Mouse (Mus musculus): ENCODE data around the gene Fmnl2. TPM values are rescaled to one million over a fixed set of nuclear protein-coding genes. Genes with fewer than 3 reads are reported as not detected.
A peak's percentile ranks its signal among the peaks of the same experiment; 100 is the strongest.

Fmnl2 gene
- polyA plus RNA-seq, 1 experiment from 2014 or later, result 6.7 TPM

- Histone ChIP-seq H3K9me3 (replicated peaks) (no peaks in the 10 kb centered on the region), H3K27me3 (ENCODE audit: low read depth, poor library complexity, severe bottlenecking) (no peaks in the 10 kb centered on the region), H3K36me3 (peaks cover 22% of the 10 kb centered on the region), H3K27ac (replicated peaks) (no peak overlapping the region), H3K4me3 (no peak overlapping the region), H3K4me1 (no peaks in the 10 kb centered on the region)
- WGBS, result 91% methylated on average over 6 of the region's 6 CpGs
- no peak for DNase-seq (ENCODE audit: low spot score)
These were observed 192.7 kb downstream of the Fmnl2 start for GRCm38 (mm10) chr2:53050376-53050775.

DNA sequence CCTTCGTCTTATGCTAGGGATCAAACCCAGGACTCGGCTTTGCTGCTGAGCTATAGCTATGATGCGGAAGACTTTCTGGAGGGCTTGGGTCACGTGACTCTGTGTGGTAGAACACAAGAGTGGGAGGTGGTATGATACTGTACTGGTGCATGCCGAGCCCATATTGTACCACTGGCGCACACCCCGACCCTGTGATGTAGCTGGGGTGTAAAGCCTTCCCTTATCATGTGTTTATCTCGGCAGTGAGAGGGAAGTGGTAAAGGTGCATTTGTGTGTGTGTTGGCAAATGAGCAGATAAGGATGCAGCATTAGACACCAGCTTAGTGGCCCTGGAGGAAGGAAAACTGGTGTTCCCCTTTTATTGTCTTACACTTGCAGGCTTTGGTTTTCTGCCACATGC is 193.8 kb downstream of the Fmnl2 start:
- DNase-seq (ENCODE audit: low spot score), result no peak
- H3K27me3 ChIP-seq (ENCODE audit: low read depth, poor library complexity, severe bottlenecking), result no peaks in the 10 kb centered on the region
- no peaks in the 10 kb centered on the region for H3K9me3 ChIP-seq (replicated peaks)
- WGBS, result 92% methylated on average over 8 of the region's 8 CpGs
- peaks cover 25% of the 10 kb centered on the region for H3K36me3 ChIP-seq
- H3K27ac ChIP-seq (replicated peaks), result no peak overlapping the region
- H3K4me1 ChIP-seq, result no peaks in the 10 kb centered on the region
- no peak overlapping the region for H3K4me3 ChIP-seq

- Histone ChIP-seq H3K27me3 (ENCODE audit: low read depth, poor library complexity, severe bottlenecking) (no peaks in the 10 kb centered on the region), H3K36me3 (peaks cover 28% of the 10 kb centered on the region), H3K4me3 (no peak overlapping the region), H3K9me3 (replicated peaks) (no peaks in the 10 kb centered on the region), H3K27ac (replicated peaks) (no peak overlapping the region), H3K4me1 (no peaks in the 10 kb centered on the region)
- DNase-seq (ENCODE audit: low spot score), result no peak
- WGBS, result 81% methylated on average over 7 of the region's 7 CpGs
These were observed 196.1 kb downstream of the Fmnl2 start for GRCm38 (mm10) chr2:53053714-53054113.

DNA sequence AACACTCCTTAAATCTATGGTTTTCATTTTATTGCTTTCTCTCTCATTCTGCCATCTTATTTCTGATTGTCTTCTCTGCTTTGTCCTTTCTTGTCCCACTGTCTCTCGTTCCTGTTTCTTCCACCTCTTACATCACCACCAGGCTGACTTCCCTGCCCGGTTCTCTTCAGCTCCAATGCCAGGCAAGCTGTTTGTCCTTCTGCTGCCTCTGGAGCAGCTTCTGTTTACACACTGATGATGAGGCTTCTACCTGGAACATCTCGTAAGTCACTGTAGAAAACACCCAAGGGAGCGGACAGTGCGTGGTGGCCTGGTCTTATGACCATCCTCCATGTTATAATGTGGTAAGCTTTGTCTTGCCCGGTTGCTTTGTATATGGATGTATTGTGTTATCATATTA is 198.9 kb downstream of the Fmnl2 start:
- H3K9me3 ChIP-seq (replicated peaks), result no peaks in the 10 kb centered on the region
- H3K27me3 ChIP-seq (ENCODE audit: low read depth, poor library complexity, severe bottlenecking), result no peaks in the 10 kb centered on the region
- 91% methylated on average over 6 of the region's 6 CpGs for WGBS
- H3K4me1 ChIP-seq, result no peaks in the 10 kb centered on the region
- no peak overlapping the region for H3K27ac ChIP-seq (replicated peaks)
- H3K36me3 ChIP-seq, result peaks cover 23% of the 10 kb centered on the region
- DNase-seq (ENCODE audit: low spot score), result no peak
- H3K4me3 ChIP-seq, result no peak overlapping the region

DNA sequence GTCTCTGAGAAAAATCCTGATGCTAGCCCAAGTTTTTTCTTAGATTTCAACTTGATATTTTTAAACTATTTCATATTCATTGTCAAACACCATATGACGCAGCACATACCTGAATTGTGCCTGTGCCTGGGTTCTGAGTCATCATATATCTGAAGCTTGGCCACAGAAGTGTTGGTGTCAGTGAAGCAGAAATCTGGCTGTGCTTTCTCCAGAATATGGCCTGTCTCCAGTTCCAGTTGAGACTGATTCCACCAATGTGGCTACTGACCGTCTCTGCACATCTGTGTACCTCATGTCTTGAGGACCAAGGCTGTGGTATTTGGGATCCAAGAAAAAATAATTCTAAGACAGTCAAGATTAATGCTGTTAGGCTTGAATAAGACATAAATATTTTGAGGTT is 199.6 kb downstream of the Fmnl2 start:
- no peak for DNase-seq (ENCODE audit: low spot score)
- WGBS, result 94% methylated on average over 2 of the region's 2 CpGs

DNA sequence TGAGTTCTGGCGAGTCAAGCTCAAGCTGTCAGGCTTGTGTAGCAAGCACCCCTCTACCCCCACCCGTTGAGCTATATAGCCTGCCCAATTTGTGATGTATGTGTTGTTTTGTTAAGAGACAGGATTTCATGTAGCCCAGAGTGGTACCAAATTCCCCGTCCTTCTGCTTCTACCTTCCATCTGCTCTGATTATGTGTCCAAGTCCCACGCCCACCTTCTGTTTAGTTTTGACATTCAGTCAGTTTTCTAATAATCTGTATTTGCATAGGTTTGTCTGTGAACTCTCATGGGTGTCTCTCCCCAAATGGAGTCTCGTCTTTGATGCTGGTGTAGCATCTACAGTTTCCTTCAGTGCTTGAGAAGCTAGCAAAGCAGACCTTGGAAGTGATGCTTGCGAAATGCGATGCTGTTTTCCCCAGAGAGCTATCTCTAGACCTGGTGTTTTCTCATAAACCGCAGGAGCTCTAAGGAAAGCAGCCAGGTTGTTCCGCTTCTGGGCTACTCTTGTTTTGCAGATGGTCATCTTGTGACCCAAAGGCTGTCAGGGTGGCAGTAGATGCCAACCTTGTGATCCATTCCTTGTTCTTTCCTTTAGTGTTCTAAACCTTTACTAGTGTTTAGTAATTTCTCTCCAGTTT is 203.8 kb downstream of the Fmnl2 start:
- H3K36me3 ChIP-seq, result peaks cover 7% of the 10 kb centered on the region; the same call in 1 of the 2 replicates
- DNase-seq (ENCODE audit: low spot score), result no peak
- WGBS, result 90% methylated on average over 9 of the region's 9 CpGs
- no peaks in the 10 kb centered on the region for H3K9me3 ChIP-seq (replicated peaks)
- H3K27me3 ChIP-seq (ENCODE audit: low read depth, poor library complexity, severe bottlenecking), result no peaks in the 10 kb centered on the region
- H3K4me1 ChIP-seq, result no peaks in the 10 kb centered on the region
- no peak overlapping the region for H3K27ac ChIP-seq (replicated peaks)
- no peak overlapping the region for H3K4me3 ChIP-seq

More for the DNA sequence above, 199.6 kb downstream of the Fmnl2 start:
- no peak overlapping the region for H3K4me3 ChIP-seq
- H3K27ac ChIP-seq (replicated peaks), result no peak overlapping the region
- no peaks in the 10 kb centered on the region for H3K27me3 ChIP-seq (ENCODE audit: low read depth, poor library complexity, severe bottlenecking)
- H3K4me1 ChIP-seq, result no peaks in the 10 kb centered on the region
- peaks cover 25% of the 10 kb centered on the region for H3K36me3 ChIP-seq
- no peaks in the 10 kb centered on the region for H3K9me3 ChIP-seq (replicated peaks)

DNA sequence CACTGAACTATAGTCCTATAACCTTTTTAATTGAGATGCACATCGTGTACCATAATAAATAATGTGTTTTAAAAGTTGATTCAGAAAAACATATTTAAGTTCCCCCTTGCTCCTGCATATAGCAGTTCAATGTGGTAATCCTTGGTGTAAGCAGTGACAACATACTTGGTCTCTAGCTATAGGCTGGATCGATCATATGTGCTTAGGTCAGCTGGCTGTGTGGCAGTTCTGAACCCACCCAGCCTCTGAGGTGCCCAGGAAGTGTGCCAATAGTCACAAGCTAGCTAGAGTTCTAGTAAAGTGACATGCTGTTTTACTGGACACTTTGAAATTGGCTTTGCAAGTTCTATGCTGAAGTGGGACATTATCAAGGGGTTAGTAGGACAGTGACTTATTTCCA is 209.3 kb downstream of the Fmnl2 start:
- Histone ChIP-seq H3K4me1 (no peaks in the 10 kb centered on the region), H3K27ac (replicated peaks) (no peak overlapping the region), H3K27me3 (ENCODE audit: low read depth, poor library complexity, severe bottlenecking) (no peaks in the 10 kb centered on the region), H3K9me3 (replicated peaks) (no peaks in the 10 kb centered on the region), H3K36me3 (peaks cover 2% of the 10 kb centered on the region; the same call in 1 of the 2 replicates), H3K4me3 (no peak overlapping the region)
- 92% methylated on average over 2 of the region's 2 CpGs for WGBS
- no peak for DNase-seq (ENCODE audit: low spot score)

DNA sequence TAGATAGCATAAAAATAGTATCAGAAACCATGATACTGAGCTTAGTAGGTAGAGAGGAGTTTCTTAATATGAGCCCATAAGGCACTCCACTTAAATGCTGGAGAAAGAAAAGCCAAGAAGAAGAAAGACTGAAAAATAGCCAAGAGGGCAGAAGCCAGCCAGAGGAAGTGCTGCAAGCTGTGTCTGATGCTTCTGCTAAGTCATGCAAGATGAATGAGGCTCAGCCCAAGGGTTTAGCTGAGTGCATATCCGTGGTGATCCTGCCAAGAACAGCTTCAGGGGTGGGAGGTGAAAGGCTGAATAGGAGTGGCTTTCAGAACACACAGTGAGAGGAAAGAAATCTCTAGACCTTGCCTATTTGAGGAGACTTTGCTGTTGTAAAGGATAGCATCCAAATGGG is 212.9 kb downstream of the Fmnl2 start:
- H3K27ac ChIP-seq (replicated peaks), result no peak overlapping the region
- peaks cover 6% of the 10 kb centered on the region for H3K36me3 ChIP-seq
- no peak overlapping the region for H3K4me3 ChIP-seq
- H3K4me1 ChIP-seq, result no peaks in the 10 kb centered on the region
- DNase-seq (ENCODE audit: low spot score), result no peak
- H3K9me3 ChIP-seq (replicated peaks), result no peaks in the 10 kb centered on the region
- WGBS, result 18% methylated on average over 1 of the region's 1 CpGs
- H3K27me3 ChIP-seq (ENCODE audit: low read depth, poor library complexity, severe bottlenecking), result no peaks in the 10 kb centered on the region

DNA sequence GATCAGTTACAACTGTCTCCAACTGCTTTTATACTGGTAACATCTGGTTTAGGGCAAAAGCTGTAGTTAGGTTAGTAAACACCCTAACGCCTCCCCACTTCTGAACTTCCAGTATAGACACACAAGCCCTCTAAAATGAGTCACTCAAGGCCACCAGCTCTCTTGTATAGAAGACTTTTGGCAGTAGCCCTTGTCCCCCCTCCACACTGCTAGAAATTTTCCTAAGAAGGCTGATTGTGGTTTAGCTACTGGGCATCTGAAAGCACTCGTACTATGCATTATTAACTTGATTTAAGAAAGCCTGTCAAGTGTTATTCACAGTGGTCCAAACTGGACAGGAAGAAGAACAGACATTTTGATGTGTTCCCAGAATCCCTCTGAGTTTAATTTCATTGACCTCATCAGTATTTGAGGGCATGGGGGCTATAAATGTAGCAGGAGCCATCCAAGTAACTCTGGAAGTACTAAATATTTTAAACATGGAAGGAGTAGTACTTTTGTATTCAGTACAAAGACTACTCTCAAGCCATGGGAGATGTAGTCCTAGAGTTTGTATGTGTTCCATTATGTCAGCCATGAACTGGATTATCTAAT is 222.1 kb downstream of the Fmnl2 start:
- Histone ChIP-seq H3K9me3 (replicated peaks) (no peaks in the 10 kb centered on the region), H3K36me3 (no peaks in the 10 kb centered on the region), H3K27me3 (ENCODE audit: low read depth, poor library complexity, severe bottlenecking) (no peaks in the 10 kb centered on the region), H3K4me3 (no peak overlapping the region), H3K27ac (replicated peaks) (no peak overlapping the region), H3K4me1 (no peaks in the 10 kb centered on the region)
- WGBS, result 90% methylated on average over 2 of the region's 2 CpGs
- DNase-seq (ENCODE audit: low spot score), result no peak

- 91% methylated on average over 4 of the region's 4 CpGs for WGBS
These were observed 224.4 kb downstream of the Fmnl2 start for GRCm38 (mm10) chr2:53082045-53082444.

GRCm38 (mm10) chr2:53082501-53082900 is 224.8 kb downstream of the Fmnl2 start:
- Histone ChIP-seq H3K4me1 (no peaks in the 10 kb centered on the region), H3K36me3 (no peaks in the 10 kb centered on the region), H3K27ac (replicated peaks) (no peak overlapping the region), H3K27me3 (ENCODE audit: low read depth, poor library complexity, severe bottlenecking) (no peaks in the 10 kb centered on the region), H3K4me3 (no peak overlapping the region), H3K9me3 (replicated peaks) (no peaks in the 10 kb centered on the region)
- 91% methylated on average over 5 of the region's 5 CpGs for WGBS
- DNase-seq (ENCODE audit: low spot score), result no peak

More at GRCm38 (mm10) chr2:53082045-53082444, 224.4 kb downstream of the Fmnl2 start:
- DNase-seq (ENCODE audit: low spot score), result no peak
- Histone ChIP-seq H3K9me3 (replicated peaks) (no peaks in the 10 kb centered on the region), H3K27me3 (ENCODE audit: low read depth, poor library complexity, severe bottlenecking) (no peaks in the 10 kb centered on the region), H3K27ac (replicated peaks) (no peak overlapping the region), H3K4me1 (no peaks in the 10 kb centered on the region), H3K36me3 (no peaks in the 10 kb centered on the region), H3K4me3 (no peak overlapping the region)

GRCm38 (mm10) chr2:53083241-53083640 is 225.6 kb downstream of the Fmnl2 start:
- no peak for DNase-seq (ENCODE audit: low spot score)
- H3K4me3 ChIP-seq, result no peak overlapping the region
- H3K27me3 ChIP-seq (ENCODE audit: low read depth, poor library complexity, severe bottlenecking), result no peaks in the 10 kb centered on the region
- WGBS, result 41% methylated on average over 1 of the region's 1 CpGs
- H3K27ac ChIP-seq (replicated peaks), result no peak overlapping the region
- H3K4me1 ChIP-seq, result no peaks in the 10 kb centered on the region
- no peaks in the 10 kb centered on the region for H3K9me3 ChIP-seq (replicated peaks)
- no peaks in the 10 kb centered on the region for H3K36me3 ChIP-seq

- 65% methylated on average over 9 of the region's 9 CpGs for WGBS
- Histone ChIP-seq H3K27ac (replicated peaks) (no peak overlapping the region), H3K9me3 (replicated peaks) (no peaks in the 10 kb centered on the region), H3K27me3 (ENCODE audit: low read depth, poor library complexity, severe bottlenecking) (no peaks in the 10 kb centered on the region), H3K36me3 (0 out of 2 replicates have a peak, but pooled peaks cover 3% of the 10 kb centered on the region), H3K4me3 (no peak overlapping the region), H3K4me1 (no peaks in the 10 kb centered on the region)
- peak; percentile 40 for DNase-seq (ENCODE audit: low spot score)
These were observed 228.1 kb downstream of the Fmnl2 start for GRCm38 (mm10) chr2:53085617-53086202.
